Mouse (Mus musculus) liver, postnatal 0 days (tissue): ENCODE measurements around the gene Fam166a.

Source experiments
- CTCF ChIP-seq: sonication (generic); IDR thresholded peaks from 2 replicates; pipeline ENCODE4 v1.5.1; 2016; ENCODE audit warnings: antibody characterized with exemption, low read depth
- EP300 ChIP-seq: IDR thresholded peaks from 2 replicates; pipeline ENCODE4 v1.6.1; 2016; ENCODE audit warnings: antibody characterized with exemption, low read depth, mild to moderate bottlenecking

DNA sequence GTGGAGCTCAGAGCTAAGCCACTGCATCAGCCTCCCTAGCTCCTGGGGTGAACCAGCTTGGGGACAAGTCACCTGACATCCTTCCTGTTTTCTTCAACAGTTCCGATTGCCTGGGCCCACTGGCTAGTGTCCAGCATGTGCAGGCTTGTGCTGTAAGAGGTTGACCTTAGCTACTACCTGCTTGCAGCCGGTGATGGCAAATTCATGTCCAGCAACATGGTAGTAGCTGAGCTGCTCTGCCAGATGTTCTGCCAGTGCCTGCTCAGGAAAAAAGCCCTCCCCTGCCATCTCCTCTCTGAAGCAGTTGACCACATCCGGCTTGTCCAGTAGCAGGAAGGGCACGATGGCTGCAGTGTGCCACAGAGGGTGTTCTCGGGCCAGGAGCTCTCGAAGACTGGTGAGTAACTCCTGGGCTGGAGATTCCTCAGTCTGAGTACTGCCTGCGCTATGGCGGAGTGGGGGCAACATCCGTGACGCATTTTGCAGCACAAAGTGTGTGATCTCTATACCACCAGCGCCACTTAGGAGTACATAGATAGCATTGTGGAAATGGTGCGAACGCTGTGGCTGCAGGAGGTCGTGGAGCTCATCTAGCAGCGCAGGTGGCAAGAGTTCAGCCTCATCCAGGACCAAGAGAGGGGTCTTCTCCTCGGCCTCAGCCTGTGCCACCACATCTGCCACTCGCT, 23.9 kb upstream of the Fam166a start:
- TF ChIP-seq EP300 (no peak), CTCF (no peak)
